Comparison of ENCODE assay signal across 8 mouse cellular contexts in the genomic region with DNA sequence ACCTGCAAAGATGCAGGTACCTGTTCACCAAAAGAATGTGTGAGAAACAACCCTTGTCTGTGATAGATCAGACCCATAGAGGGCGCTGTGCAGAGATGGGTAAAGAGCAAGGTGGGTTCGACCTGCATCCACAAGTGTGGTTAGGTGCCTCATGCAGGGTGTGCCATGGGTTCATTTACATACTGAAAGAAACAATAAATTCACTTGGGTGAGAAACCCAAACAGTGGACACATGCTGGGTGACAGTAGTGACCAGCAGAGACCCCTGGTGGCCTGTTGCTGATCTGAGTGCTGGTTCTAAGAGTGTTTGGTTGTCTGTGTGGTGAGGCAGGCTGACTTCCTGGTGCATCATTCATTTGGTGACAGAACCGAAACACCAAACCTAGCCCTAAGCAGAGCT. TPM values are rescaled to one million over a fixed set of nuclear protein-coding genes. Genes with fewer than 3 reads are reported as not detected.
A peak's percentile ranks its signal among the peaks of the same experiment; 100 is the strongest.
DNase-seq lines count a peak whose midpoint lies in the region; ATAC-seq and TF ChIP-seq lines count a peak whose summit lies in the region.

No protein-coding gene starts in this region.

- H3K4me1 ChIP-seq in liver, adult 2 months (ENCODE audit: control insufficient read depth, insufficient read depth, low read length): peaks cover 3% of the 10 kb centered on the region; the same call in 1 of the 2 replicates
- H3K4me1 ChIP-seq in liver, embryonic 11.5 days (replicated peaks; ENCODE audit: control insufficient read depth, insufficient read depth, low read length): peaks cover 3% of the 10 kb centered on the region; the same call in 1 of the 2 replicates
- peaks cover 10% of the 10 kb centered on the region for H3K4me1 ChIP-seq in bone marrow macrophage, adult 2 months (ENCODE audit: control insufficient read depth, insufficient read depth, low read length)
- H3K4me1 ChIP-seq in midbrain, embryonic 14.5 days (ENCODE audit: control insufficient read depth, insufficient read depth, low read length): peaks cover 25% of the 10 kb centered on the region
- peaks cover 25% of the 10 kb centered on the region for H3K4me1 ChIP-seq in forebrain, embryonic 16.5 days (replicated peaks; ENCODE audit: control insufficient read depth, insufficient read depth, low read length)

- no peaks in the 10 kb centered on the region for H3K36me3 ChIP-seq in liver, adult 2 months (ENCODE audit: control insufficient read depth, insufficient read depth, low read length)
- H3K36me3 ChIP-seq in liver, embryonic 11.5 days (ENCODE audit: control insufficient read depth, insufficient read depth, low read length): no peaks in the 10 kb centered on the region
- H3K36me3 ChIP-seq in midbrain, embryonic 14.5 days (ENCODE audit: control insufficient read depth, insufficient read depth, low read length): no peaks in the 10 kb centered on the region
- H3K36me3 ChIP-seq in forebrain, embryonic 16.5 days (ENCODE audit: control insufficient read depth, insufficient read depth): no peaks in the 10 kb centered on the region

- H3K9me3 ChIP-seq in liver, embryonic 11.5 days (ENCODE audit: control insufficient read depth, low read length): peaks cover 3% of the 10 kb centered on the region; the same call in 1 of the 2 replicates
- 0 out of 2 replicates have a peak, but pooled peaks cover 5% of the 10 kb centered on the region for H3K9me3 ChIP-seq in midbrain, embryonic 14.5 days (ENCODE audit: control insufficient read depth, low read length)
- no peaks in the 10 kb centered on the region for H3K9me3 ChIP-seq in forebrain, embryonic 16.5 days (ENCODE audit: control insufficient read depth, low read length)

- TF ChIP-seq CTCF in liver, adult 2 months (IDR thresholded peaks at IDR 0.05; ENCODE audit: low read depth, low read length): peak; percentile 55
- TF ChIP-seq CTCF in bone marrow macrophage, adult 2 months (IDR thresholded peaks at IDR 0.05; ENCODE audit: low read depth, low read length): peak; percentile 97

- DNase-seq in adrenal gland, adult 2 months: peak; percentile 32
- no peak for DNase-seq in adrenal gland, postnatal 25 days
- DNase-seq in liver, adult 2 months (ENCODE audit: extremely low read depth, low read depth, low spot score): no peak
- DNase-seq in liver, embryonic 11.5 days (ENCODE audit: low spot score): no peak
- peak; percentile 48 for DNase-seq in lung, postnatal 36 days
- DNase-seq in midbrain, embryonic 14.5 days: no peak

- no peak for ATAC-seq in liver, embryonic 11.5 days (replicated peaks; ENCODE audit: low FRiP score)
- no peak for ATAC-seq in midbrain, embryonic 14.5 days (ENCODE audit: low FRiP score, low TSS enrichment)
- no peak for ATAC-seq in forebrain, embryonic 16.5 days

- H3K79me2 ChIP-seq in liver, adult 2 months (ENCODE audit: control insufficient read depth, insufficient read depth, low read length): no peaks in the 10 kb centered on the region

- H3K27ac ChIP-seq in liver, adult 2 months (replicated peaks; ENCODE audit: insufficient read depth, low read depth, low read length): no peak overlapping the region
- no peak overlapping the region for H3K27ac ChIP-seq in liver, embryonic 11.5 days (ENCODE audit: low read depth, low read length)
- H3K27ac ChIP-seq in bone marrow macrophage, adult 2 months (ENCODE audit: insufficient read depth, low read depth, low read length): no peak overlapping the region
- no peak overlapping the region for H3K27ac ChIP-seq in midbrain, embryonic 14.5 days (replicated peaks; ENCODE audit: low read depth, low read length)
- H3K27ac ChIP-seq in forebrain, embryonic 16.5 days (ENCODE audit: low read length): no peak overlapping the region

- 65% methylated on average over 3 of the region's 3 CpGs for WGBS in liver, adult 2 months
- 51% methylated on average over 3 of the region's 3 CpGs for WGBS in liver, embryonic 11.5 days
- WGBS in midbrain, embryonic 14.5 days: 68% methylated on average over 3 of the region's 3 CpGs
- 75% methylated on average over 3 of the region's 3 CpGs for WGBS in forebrain, embryonic 16.5 days

- 0 out of 2 replicates have a peak, but pooled peaks cover 3% of the 10 kb centered on the region for H3K27me3 ChIP-seq in liver, adult 2 months (ENCODE audit: control insufficient read depth, insufficient read depth, low read length)
- H3K27me3 ChIP-seq in liver, embryonic 11.5 days (replicated peaks; ENCODE audit: control insufficient read depth, insufficient read depth, low read length): peaks cover 7% of the 10 kb centered on the region
- H3K27me3 ChIP-seq in midbrain, embryonic 14.5 days (ENCODE audit: control insufficient read depth, insufficient read depth, low read length): 0 out of 2 replicates have a peak, but pooled peaks cover 6% of the 10 kb centered on the region
- 0 out of 2 replicates have a peak, but pooled peaks cover 4% of the 10 kb centered on the region for H3K27me3 ChIP-seq in forebrain, embryonic 16.5 days (replicated peaks; ENCODE audit: control insufficient read depth, insufficient read depth, low read length)

- H3K4me3 ChIP-seq in liver, adult 2 months (ENCODE audit: insufficient read depth, low read depth, low read length): no peak overlapping the region
- H3K4me3 ChIP-seq in liver, embryonic 11.5 days (ENCODE audit: low read depth, low read length): no peak overlapping the region
- H3K4me3 ChIP-seq in bone marrow macrophage, adult 2 months (ENCODE audit: insufficient read depth, low read length): no peak overlapping the region
- no peak overlapping the region for H3K4me3 ChIP-seq in midbrain, embryonic 14.5 days (replicated peaks; ENCODE audit: low read depth, low read length)
- H3K4me3 ChIP-seq in forebrain, embryonic 16.5 days (replicated peaks; ENCODE audit: low read length): no peak overlapping the region

- H3K9ac ChIP-seq in liver, adult 2 months (ENCODE audit: low read depth, low read length): no peak overlapping the region
- H3K9ac ChIP-seq in liver, embryonic 11.5 days (ENCODE audit: low read depth, low read length): no peak overlapping the region
- no peak overlapping the region for H3K9ac ChIP-seq in midbrain, embryonic 14.5 days (replicated peaks; ENCODE audit: low read length)
- H3K9ac ChIP-seq in forebrain, embryonic 16.5 days (replicated peaks; ENCODE audit: low read depth, low read length): no peak overlapping the region

- no peak overlapping the region for H3K4me2 ChIP-seq in liver, embryonic 11.5 days
- H3K4me2 ChIP-seq in midbrain, embryonic 14.5 days (ENCODE audit: low read length): no peak overlapping the region
- H3K4me2 ChIP-seq in forebrain, embryonic 16.5 days (ENCODE audit: low read length): no peak overlapping the region

- TF ChIP-seq POLR2A in liver, adult 2 months (IDR thresholded peaks at IDR 0.05; ENCODE audit: extremely low read depth, insufficient read depth, low read length): no peak
- no peak for TF ChIP-seq POLR2A in bone marrow macrophage, adult 2 months (IDR thresholded peaks at IDR 0.05; ENCODE audit: borderline replicate concordance, low read depth, low read length)

RNA-seq across cellular contexts. Expression of a gene that starts 5.0 kb away (rescaled TPM):
- 10 to 100 TPM; 13.3 to 24.5 TPM for total RNA-seq in adrenal gland, adult 2 months (2021)
- 6.3 and 6.6 TPM in 2 replicates for polyA plus RNA-seq in adrenal gland, adult 2 months (2012; rRNA removed)
- total RNA-seq in adrenal gland, postnatal 25 days (2021): 12.2 and 16.1 TPM in 2 replicates
- total RNA-seq in liver, adult 2 months (2014; rRNA removed): 0.83 and 1.1 TPM in 2 replicates
- polyA plus RNA-seq in liver, adult 2 months (2012; rRNA removed): 1.6 and 1.7 TPM in 2 replicates
- polyA plus RNA-seq in liver, embryonic 11.5 days (2014; fragmentation: Nextera tagmentation; extraction: Ambion mirVana): 15.5 and 18.0 TPM in 2 replicates
- polyA plus RNA-seq in bone marrow macrophage, adult 2 months (2012; ENCODE audit: insufficient read depth, insufficient read length, missing spikeins): 0.29 TPM in 1 of 2 replicates, not detected in the other
- 6.1 and 12.8 TPM in 2 replicates for polyA plus RNA-seq in midbrain, embryonic 14.5 days (2014; fragmentation: Nextera tagmentation; extraction: Ambion mirVana)
- 11.2 and 13.1 TPM in 2 replicates for polyA plus RNA-seq in forebrain, embryonic 16.5 days (2015; fragmentation: Nextera tagmentation; extraction: Ambion mirVana)

Comparison
In these comparisons a context has a peak if more than half of its experiments do, and no peak if none do; other contexts are left out.
1. DNase-seq: peak in adrenal gland, adult 2 months (single experiment) and lung, postnatal 36 days (single experiment); none in adrenal gland, postnatal 25 days (single experiment), liver, adult 2 months (single experiment), liver, embryonic 11.5 days (single experiment) and midbrain, embryonic 14.5 days (single experiment).